Mouse (Mus musculus): ENCODE results near the gene Rnf34.

The Rnf34 gene

DNA sequence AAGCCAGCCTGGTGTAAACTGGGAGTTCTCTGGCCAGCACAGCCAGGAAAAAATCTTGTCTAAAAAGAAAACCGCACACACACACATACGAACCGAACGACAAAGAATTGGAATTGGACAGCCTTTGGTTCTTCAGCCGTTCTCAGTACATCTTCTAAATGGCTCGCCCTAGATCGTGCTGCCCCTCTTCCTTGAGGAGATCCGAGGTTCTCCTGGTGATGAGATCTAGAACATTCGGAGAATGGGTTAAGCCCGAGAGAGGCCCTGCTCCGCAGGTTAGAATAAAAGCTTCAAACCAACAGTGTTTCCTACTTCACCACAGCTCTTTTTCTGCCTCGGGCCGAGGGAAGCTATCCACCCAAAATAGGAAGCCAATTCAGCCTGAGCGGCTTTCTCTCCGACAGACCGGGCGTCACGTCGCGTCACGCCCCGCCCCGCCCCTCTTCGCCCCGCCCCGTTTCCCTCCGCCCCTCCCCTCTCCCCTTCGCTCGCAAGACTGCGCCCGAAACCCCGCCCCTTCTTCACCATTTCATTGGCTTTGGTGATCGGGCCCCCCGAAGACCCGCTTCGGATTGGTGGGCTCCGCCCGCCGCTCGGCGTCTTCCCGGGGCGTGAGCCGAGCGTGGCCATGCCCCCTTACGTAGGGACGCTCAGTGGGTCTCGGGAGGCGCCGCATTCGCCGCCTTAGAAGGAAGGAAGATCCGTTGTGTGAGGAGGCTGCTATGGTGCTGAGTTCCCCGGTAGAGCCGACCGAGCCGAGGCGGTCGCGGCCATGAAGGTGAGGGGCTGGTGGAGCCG lies at the start of gene Rnf34:
TSS of gene Rnf34 (plus strand) at position 528 of the 798 bp plus-strand sequence.
- peak; percentile 96 for DNase-seq (ENCODE audit: low spot score)

GRCm38 (mm10) chr5:122800345-122801010 lies 49.4 kb upstream of the Rnf34 start:
- DNase-seq (ENCODE audit: low spot score) = no peak

DNA sequence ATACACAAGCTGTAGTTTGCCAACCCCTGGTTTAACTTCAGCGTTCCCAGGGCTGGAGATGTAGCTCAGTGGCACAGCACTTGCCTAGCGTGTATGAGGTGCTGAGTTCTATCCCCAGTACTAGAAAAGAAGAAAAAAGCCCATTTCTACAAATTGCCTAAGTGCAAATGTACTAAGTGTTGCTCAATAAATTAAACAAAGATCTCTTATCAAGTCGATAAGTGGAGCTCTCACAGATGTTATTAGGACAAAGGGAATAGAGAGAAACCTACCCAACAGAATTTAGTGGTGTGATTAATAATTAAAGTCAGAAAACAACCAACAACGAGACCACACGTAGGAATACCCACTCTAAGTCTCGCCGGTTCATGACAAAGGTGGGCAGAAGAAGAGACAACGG lies 48.2 kb upstream of the Rnf34 start:
- DNase-seq (ENCODE audit: low spot score) = no peak

DNA sequence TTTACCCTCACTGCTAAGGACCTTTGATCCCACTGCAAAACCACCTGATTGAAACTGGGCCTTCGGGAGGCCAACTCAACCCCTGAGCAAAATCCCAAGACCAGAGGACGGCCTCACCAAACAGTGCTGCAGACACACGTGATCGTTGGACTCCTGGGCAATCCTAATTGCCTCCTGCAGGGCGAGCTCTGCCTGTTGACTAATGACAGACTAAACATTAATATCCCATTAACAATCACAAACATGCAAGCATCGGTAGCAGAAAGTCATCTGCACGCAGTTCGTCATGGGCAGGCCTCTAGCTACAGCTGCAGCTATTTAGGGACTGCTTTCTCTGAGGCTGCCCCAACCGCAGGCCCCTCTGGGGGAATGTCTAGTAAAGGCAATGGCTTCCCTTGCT lies 47.1 kb upstream of the Rnf34 start:
- no peak for DNase-seq (ENCODE audit: low spot score)

DNA sequence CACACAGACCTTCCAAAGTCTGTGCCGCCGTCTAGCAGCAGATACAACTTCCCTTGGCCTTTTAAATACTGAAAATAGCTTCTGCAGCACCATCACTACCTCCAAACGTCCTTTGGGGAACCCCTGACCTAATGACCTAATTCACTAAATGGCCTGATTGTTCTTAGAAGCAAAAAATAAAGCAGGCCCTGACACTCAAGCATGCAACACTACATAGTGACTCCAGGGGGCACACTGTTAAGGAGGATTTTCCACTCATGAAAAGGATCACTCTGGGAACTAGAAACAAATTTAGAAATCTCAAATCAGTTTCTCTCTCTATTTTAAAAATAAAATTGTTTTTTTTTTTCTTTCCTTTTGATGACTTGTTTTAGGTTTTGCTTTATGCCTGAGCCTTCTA lies 44.3 kb upstream of the Rnf34 start:
- DNase-seq (ENCODE audit: low spot score) = no peak

GRCm38 (mm10) chr5:122811364-122812079 lies 38.3 kb upstream of the Rnf34 start:
- peak; percentile 67 for DNase-seq (ENCODE audit: low spot score)

- no peak for DNase-seq (ENCODE audit: low spot score)
These were observed 37.1 kb upstream of the Rnf34 start for GRCm38 (mm10) chr5:122812699-122813098.

DNA sequence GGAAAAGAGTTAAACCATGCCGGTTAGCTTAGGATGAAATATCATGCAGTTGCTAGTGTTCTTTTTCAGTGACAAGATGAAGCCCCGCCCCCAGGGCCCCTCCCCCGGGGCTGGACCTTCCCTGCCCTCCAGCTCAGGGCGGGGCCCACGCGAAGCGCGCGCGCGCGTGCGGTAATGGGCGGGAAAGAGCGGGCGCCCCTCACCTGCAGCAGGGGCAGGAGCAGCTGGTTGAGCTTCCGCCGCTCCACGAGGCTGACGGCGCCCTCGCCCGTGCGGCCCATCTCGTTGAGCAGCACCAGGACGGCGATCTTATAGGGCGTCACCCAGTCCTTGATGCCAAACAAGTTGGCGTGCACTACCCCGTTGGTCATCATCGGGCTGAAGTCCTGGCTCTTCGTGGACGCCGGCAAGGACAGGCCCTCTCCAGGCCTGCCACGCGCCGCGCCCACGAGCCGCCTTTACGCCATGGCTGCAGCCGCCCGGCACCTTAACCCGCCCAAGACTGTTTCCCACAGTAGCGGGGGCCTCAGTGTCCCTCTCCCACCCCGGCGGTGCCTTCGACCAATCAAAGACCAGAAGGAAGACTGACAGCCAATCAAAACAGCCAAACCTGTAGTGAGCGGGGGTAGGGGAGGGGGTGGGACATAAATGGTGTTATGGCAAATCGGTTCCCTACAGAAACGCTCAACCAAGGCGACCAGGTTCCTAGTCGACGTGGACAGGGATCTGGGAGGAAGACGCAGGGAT lies 28.9 kb upstream of the Rnf34 start, which contains the start of gene Anapc5:
TSS of gene Anapc5 (minus strand) at position 563 of the 747 bp plus-strand sequence.
- peak; percentile 88 for DNase-seq (ENCODE audit: low spot score)

DNA sequence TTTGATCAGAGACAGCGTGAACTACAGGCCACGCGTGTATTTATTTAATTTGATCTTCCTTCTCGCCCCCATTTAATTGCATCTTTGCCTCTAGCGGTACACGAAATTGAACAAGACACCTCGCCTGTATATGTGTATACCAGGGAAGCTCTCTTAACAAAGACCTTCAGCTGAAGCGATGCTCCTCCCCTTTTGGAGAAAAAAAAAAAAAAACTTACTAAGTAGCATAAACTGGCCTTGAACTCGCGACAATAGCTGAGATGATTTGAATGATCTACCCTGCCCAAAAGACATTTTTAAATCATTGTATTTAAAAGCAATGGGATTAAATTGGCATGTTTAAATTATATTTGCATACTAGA lies 28.3 kb upstream of the Rnf34 start:
- no peak for DNase-seq (ENCODE audit: low spot score)

- no peak for DNase-seq (ENCODE audit: low spot score)
These were observed 27.4 kb upstream of the Rnf34 start for GRCm38 (mm10) chr5:122822441-122822840.

- DNase-seq (ENCODE audit: low spot score) = no peak
These were observed 25.9 kb upstream of the Rnf34 start for GRCm38 (mm10) chr5:122823976-122824375.

DNA sequence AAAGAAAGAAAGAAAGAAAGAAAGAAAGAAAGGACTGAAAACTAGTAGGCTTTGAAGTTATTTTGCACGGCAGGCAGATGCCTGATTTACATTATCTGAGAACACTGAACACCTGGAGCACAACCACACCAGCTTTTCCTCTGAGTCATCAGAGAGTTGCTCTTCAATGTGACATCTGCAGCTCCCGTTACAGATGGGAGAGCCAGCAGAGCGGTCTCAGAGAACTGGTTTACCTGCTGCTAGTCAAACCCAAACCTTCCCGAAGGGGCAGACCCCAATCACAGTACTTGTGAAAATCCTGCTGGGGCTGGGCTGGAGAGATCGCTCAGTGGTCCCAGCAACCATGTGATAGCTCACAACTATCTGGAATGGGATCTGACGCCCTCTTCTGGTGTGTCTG lies 25.4 kb upstream of the Rnf34 start:
- DNase-seq (ENCODE audit: low spot score) = no peak

DNA sequence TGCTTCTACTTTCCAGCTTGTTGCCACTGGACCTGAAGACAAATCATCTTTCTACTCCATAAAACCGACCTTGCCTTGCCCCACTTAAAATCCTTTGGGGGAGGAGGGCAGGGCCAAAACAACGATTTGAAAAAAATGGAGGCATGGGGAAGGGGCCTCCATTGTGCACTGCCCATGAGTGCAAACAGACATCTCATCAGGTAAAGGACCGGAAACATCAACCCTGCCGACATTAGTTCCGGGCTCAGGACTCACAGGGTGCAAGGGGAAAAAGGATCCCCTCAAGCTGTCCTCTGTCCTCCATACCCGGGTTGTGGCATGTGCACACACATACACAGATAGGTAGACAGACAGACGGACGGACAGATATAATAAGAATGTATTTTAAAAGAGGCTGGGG lies 24.7 kb upstream of the Rnf34 start:
- DNase-seq (ENCODE audit: low spot score) = no peak

DNA sequence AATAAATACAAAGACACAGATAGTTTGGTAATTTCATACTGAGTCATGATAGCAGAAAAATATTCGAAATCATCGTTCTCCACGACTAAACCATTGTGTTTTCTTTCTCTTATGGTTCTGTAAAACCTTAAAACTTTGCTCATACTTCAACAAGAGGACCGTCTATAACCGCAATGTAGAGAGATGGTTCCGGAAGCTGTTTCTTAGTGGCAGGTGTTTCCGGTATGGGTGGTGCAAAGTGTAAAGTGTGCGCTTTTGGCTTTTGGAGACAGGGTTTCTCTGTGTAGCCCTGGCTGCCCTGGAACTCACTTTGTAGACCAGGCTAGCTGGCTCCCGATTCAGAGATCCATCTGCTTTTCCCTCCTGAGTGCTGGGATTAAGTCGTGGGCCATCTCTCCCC lies 17.3 kb upstream of the Rnf34 start:
- no peak for DNase-seq (ENCODE audit: low spot score)

DNA sequence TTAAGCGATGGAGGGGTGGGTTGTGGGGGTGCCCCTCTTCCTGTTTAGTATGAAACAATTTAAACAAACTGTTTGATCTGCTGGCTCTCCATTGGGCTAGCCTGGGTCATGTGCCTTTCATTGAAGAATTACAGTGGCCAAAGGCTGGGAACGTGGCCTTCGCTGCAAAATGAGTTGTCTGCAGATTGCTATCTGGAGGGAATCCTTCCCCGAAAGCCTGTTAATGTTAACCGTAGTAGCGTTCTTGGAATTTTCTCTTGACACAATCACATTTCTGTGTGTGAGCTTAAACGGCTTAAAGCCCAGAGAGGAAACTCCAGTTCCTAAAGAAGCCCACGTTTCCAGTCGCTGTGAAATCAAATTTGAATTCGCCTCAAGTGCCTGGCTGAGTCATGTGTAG lies 16.9 kb upstream of the Rnf34 start:
- DNase-seq (ENCODE audit: low spot score) = no peak

DNA sequence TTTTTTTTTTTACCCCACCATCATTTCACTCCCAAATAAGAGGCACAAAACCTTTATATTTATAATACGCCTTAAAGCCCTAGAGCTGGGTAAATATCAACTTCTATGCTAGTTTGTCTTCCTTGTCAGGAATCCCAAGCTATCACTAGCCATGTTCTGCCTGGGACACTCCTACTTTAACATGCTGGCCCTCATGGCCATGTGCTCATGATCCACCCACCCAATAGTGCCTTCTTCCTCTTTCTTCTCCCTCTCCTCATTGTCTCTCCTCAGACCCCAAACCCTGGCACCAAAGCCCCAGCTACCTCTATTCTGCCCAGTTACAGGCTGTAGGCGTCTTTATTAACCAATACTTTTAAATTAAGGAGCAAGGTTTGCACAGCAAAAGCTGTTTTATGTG lies 8.7 kb upstream of the Rnf34 start:
- DNase-seq (ENCODE audit: low spot score) = no peak

DNA sequence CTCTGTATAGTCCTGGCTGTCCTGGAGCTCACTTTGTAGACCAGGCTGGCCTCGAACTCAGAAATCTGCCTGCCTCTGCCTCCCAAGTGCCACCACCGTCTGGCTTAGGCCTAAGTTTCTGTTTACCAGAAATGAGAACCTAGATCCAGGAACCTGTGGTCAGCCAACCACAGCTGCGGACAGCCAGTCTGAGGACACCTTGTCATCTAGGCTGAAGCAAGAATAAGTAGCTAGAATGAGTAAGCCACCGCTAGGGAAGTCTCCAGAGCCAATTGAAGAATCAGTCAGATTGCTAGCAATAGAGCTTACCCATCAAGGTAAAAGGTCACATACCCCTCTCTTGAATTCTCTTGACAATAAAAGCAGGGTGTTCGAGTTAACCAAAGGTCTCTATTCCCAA lies 6.0 kb upstream of the Rnf34 start:
- no peak for DNase-seq (ENCODE audit: low spot score)

- DNase-seq (ENCODE audit: low spot score) = no peak
These were observed 613 bp downstream of the Rnf34 start for GRCm38 (mm10) chr5:122850319-122851002.

GRCm38 (mm10) chr5:122852611-122853010 lies 2.8 kb downstream of the Rnf34 start:
- DNase-seq (ENCODE audit: low spot score) = no peak

DNA sequence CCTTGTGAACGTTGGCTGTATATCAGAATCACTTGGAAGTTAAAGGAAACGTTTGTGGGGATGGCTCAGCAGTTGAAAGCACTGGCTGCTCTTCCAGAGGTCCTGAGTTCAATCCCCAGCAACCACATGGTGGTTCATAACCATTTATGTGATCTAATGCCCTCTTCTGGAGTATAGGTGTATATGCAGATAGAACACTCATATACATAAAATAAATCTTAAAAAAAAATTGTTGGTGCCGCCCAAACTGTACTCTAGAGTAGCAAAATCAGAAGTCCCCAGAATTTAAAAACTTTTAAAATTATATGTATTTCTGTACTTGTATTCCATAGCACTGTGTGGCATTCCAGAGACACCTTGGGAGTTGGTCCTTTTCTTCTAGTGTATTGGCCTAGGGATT lies 6.0 kb downstream of the Rnf34 start:
- no peak for DNase-seq (ENCODE audit: low spot score)

GRCm38 (mm10) chr5:122863053-122863452 lies 13.2 kb downstream of the Rnf34 start:
- DNase-seq (ENCODE audit: low spot score) = no peak

- DNase-seq (ENCODE audit: low spot score) = no peak
These were observed 22.8 kb downstream of the Rnf34 start for GRCm38 (mm10) chr5:122872626-122873025.

Data from ovary, postnatal 36 days (tissue).